Mouse (Mus musculus) heart, embryonic 14.5 days (tissue): ENCODE data around the gene Fanci. TPM values are rescaled to one million over a fixed set of nuclear protein-coding genes. Genes with fewer than 3 reads are reported as not detected.

ENCODE experiments used
- ATAC-seq: fragments of 200-750 bp; cut with Nextera tagmentation; 2 replicates; pipeline ENCODE4 v1.8.0; 2017; ENCODE audit warnings: low read depth, moderate TSS enrichment; ENCODE audit not compliant: insufficient number of reproducible peaks, insufficient read depth, low FRiP score
- H3K27ac ChIP-seq, 2 experiments: fragments of 200-500 bp in 1 of 2; fragments of 300-500 bp in 1 of 2; sonication (generic) in 1 of 2; replicated peaks in 1 of 2; 2 replicates each; pipeline ENCODE4 v1.5.1; 2012 to 2014; ENCODE audit warnings: low read depth in 2 of 2, low read length in 2 of 2, control low read depth in 1 of 2, mild to moderate bottlenecking in 1 of 2, mixed read lengths in 1 of 2; ENCODE audit not compliant: control insufficient read depth in 1 of 2, insufficient read depth in 1 of 2
- H3K27me3 ChIP-seq: fragments of 300-500 bp; sonication (generic); 2 replicates; pipeline ENCODE4 v1.6.1; 2014; ENCODE audit warnings: mild to moderate bottlenecking, low read length, control low read depth; ENCODE audit not compliant: control insufficient read depth, insufficient read depth
- H3K36me3 ChIP-seq: fragments of 300-500 bp; sonication (generic); 2 replicates; pipeline ENCODE4 v1.6.1; 2014; ENCODE audit warnings: mild to moderate bottlenecking, control low read depth, low read length, mixed read lengths; ENCODE audit not compliant: control insufficient read depth, insufficient read depth
- H3K4me1 ChIP-seq, 2 experiments: fragments of 200-500 bp in 1 of 2; fragments of 300-500 bp in 1 of 2; sonication (generic) in 1 of 2; 2 replicates each; pipeline ENCODE4 v1.6.1; 2012 to 2014; ENCODE audit warnings: low read length in 2 of 2, control low read depth in 1 of 2, mixed read lengths in 1 of 2; ENCODE audit not compliant: control insufficient read depth in 2 of 2, insufficient read depth in 2 of 2
- H3K4me2 ChIP-seq: fragments of 300-500 bp; sonication (generic); 2 replicates; pipeline ENCODE4 v1.6.1; 2014; ENCODE audit warnings: mild to moderate bottlenecking, low read length
- H3K4me3 ChIP-seq, 2 experiments: fragments of 200-500 bp in 1 of 2; fragments of 300-500 bp in 1 of 2; sonication (generic) in 1 of 2; 2 replicates each; pipeline ENCODE4 v1.5.1; 2012 to 2014; ENCODE audit warnings: low read length in 2 of 2, mild to moderate bottlenecking in 2 of 2, control low read depth in 1 of 2, low read depth in 1 of 2, moderate library complexity in 1 of 2; ENCODE audit not compliant: control insufficient read depth in 1 of 2, insufficient read depth in 1 of 2
- H3K9ac ChIP-seq: fragments of 300-500 bp; sonication (generic); 2 replicates; pipeline ENCODE4 v1.6.1; 2014; ENCODE audit warnings: mild to moderate bottlenecking, low read length
- H3K9me3 ChIP-seq: fragments of 300-500 bp; sonication (generic); 2 replicates; pipeline ENCODE4 v1.6.1; 2016; ENCODE audit warnings: low read length, control low read depth; ENCODE audit not compliant: control insufficient read depth
- WGBS: fragments of 180-500 bp; shearing (Covaris S2); extraction: QIAGEN DNeasy Blood & Tissue Kit; methylation state at CpG from one replicate; pipeline ENCODE4 v1.1.7; 2014; 5-methylcytosine and 5-hydroxymethylcytosine counted together
- polyA plus RNA-seq: library from polyadenylated mRNA; unstranded; fragments of >200 nt; fragmentation: Nextera tagmentation; extraction: Ambion mirVana; gene quantifications from 2 replicates; pipeline ENCODE4 v1.2.1, GENCODE M21; 2014

Fanci gene
- polyA plus RNA-seq, 1 experiment from 2014 or later = 9.2 TPM

DNA sequence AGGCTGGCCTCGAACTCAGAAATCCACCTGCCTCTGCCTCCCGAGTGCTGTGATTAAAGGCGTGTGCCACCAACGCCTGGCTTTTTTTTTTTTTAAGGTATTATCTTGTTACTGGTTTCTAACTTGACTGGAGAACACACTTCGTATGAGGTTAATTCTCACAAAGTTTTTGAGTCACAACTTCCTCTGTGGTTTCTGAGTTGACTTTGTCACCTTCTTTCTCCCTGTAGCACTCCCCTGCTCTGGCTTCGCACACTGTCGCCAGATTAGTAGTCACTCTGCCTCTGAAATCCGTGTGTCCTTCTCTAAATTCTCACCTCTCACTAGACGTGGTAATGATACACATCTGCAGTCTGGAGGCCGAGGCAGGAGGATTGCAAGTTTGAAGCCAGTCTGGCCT is 31.1 kb downstream of the Fanci start:
- H3K9me3 ChIP-seq = no peaks in the 10 kb centered on the region
- no peak for ATAC-seq
- WGBS = 87% methylated on average over 10 of the region's 10 CpGs

DNA sequence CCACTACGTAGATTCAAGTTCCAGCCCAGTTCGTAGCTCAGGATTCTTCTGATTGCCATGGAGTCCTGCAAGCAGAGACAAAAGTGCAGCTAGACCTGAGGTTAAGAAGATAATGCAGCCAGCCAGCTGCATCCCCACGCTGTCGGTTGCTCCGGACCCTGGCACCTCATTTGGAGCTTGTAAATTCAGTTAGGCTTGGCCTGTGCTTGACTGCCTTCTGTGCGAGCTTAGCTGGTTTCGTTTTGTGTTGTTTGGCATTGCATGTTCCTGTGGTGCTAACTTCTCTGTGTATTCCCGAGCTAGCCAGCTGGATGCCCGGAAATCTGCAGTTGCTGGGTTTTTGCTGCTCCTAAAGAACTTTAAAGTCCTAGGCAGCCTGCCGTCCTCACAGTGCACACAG is 34.1 kb downstream of the Fanci start:
- no peak overlapping the region for H3K4me2 ChIP-seq
- no peaks in the 10 kb centered on the region for H3K9me3 ChIP-seq
- no peak overlapping the region for H3K9ac ChIP-seq
- WGBS = 83% methylated on average over 10 of the region's 10 CpGs
- no peak for ATAC-seq
- H3K4me3 ChIP-seq = no peak overlapping the region
- 0 out of 4 replicates have a peak, but pooled peaks cover 0 to 6% of the 10 kb centered on the region in 2 experiments for H3K4me1 ChIP-seq
- H3K27me3 ChIP-seq = no peaks in the 10 kb centered on the region
- no peak overlapping the region for H3K27ac ChIP-seq
- 0 out of 2 replicates have a peak, but pooled peaks cover 3% of the 10 kb centered on the region for H3K36me3 ChIP-seq

More for the DNA sequence above, 31.1 kb downstream of the Fanci start:
- Histone ChIP-seq H3K4me2 (no peak overlapping the region), H3K27me3 (no peaks in the 10 kb centered on the region), H3K36me3 (0 out of 2 replicates have a peak, but pooled peaks cover 7% of the 10 kb centered on the region), H3K4me1 (no peaks in the 10 kb centered on the region), H3K4me3 (no peak overlapping the region), H3K9ac (no peak overlapping the region), H3K27ac (no peak overlapping the region)

DNA sequence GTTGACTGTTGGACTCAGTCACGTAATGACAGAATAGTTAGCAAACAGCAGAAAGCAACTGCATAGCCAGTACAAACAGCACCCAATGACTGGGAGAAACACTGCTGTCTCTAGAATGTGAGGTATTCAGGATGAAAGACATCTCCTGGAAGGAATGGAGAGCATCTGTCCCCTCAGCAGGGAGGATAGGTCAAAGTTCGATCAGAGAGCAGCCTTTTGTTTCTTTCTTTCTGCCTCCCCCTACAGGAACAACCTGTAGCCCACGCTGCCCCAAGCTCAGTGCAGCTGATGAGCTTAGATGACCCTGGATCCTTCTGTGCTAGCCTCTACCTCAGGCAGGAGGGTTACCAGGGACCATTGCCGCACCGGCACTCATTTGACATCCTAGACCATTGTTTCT is 36.5 kb downstream of the Fanci start:
- 59% methylated on average over 5 of the region's 5 CpGs for WGBS
- H3K4me3 ChIP-seq = no peak overlapping the region

DNA sequence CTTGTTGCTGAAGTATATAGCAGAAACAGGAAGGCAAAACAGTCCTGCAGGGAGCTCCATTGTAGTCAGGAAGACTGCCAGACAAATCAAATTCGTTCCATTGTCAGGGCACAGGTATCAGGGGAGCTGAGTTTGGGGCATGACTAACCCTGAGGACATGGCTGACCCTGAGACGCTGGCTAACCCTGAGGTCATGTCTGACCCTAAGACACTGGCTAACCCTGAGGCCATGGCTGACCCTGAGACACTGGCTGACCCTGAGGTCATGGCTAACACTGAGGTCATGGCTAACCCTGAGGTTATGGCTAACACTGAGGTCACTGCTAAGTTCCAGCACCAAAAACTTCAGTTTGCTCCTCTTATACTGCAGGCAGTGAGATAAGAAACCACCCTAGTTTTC is 48.3 kb downstream of the Fanci start:
- no peak overlapping the region for H3K4me2 ChIP-seq
- no peaks in the 10 kb centered on the region for H3K27me3 ChIP-seq
- peaks cover 22% of the 10 kb centered on the region for H3K36me3 ChIP-seq
- no peak overlapping the region for H3K9ac ChIP-seq
- WGBS = 81% methylated on average over 2 of the region's 2 CpGs
- no peaks in the 10 kb centered on the region for H3K9me3 ChIP-seq
- no peak for ATAC-seq
- no peaks in the 10 kb centered on the region for H3K4me1 ChIP-seq
- H3K27ac ChIP-seq = no peak overlapping the region
- H3K4me3 ChIP-seq = no peak overlapping the region

More for the DNA sequence above, 36.5 kb downstream of the Fanci start:
- no peak for ATAC-seq
- Histone ChIP-seq H3K4me2 (no peak overlapping the region), H3K9me3 (no peaks in the 10 kb centered on the region), H3K4me1 (0 out of 4 replicates have a peak, but pooled peaks cover 0 to 6% of the 10 kb centered on the region in 2 experiments), H3K9ac (no peak overlapping the region), H3K27ac (no peak overlapping the region), H3K27me3 (no peaks in the 10 kb centered on the region), H3K36me3 (0 out of 2 replicates have a peak, but pooled peaks cover 3% of the 10 kb centered on the region)

DNA sequence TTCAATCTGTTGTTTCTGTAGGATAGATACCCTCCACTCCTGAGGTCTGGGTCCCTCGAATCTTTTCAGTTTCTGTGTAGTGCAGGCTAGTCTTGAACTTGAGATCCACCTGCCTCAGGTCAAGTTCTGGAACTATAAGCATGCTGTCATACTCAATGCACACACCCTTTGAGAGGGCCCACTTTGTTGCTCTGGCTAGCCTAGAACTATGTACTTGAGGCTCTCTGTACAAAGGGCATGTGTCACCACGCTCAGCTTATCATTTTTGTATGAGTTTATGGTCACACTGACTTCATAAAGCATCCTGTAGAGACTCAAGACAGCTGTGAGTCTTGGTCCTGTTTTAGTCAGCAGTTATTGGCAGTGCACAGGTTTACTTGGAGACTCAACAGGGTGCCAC is 55.3 kb downstream of the Fanci start:
- no peak for ATAC-seq
- 84% methylated on average over 2 of the region's 2 CpGs for WGBS
- H3K9me3 ChIP-seq = no peaks in the 10 kb centered on the region
- no peak overlapping the region for H3K4me3 ChIP-seq
- H3K4me1 ChIP-seq = no peaks in the 10 kb centered on the region
- no peaks in the 10 kb centered on the region for H3K27me3 ChIP-seq
- H3K9ac ChIP-seq = no peak overlapping the region
- H3K36me3 ChIP-seq = peaks cover 82% of the 10 kb centered on the region
- H3K27ac ChIP-seq = no peak overlapping the region
- no peak overlapping the region for H3K4me2 ChIP-seq

DNA sequence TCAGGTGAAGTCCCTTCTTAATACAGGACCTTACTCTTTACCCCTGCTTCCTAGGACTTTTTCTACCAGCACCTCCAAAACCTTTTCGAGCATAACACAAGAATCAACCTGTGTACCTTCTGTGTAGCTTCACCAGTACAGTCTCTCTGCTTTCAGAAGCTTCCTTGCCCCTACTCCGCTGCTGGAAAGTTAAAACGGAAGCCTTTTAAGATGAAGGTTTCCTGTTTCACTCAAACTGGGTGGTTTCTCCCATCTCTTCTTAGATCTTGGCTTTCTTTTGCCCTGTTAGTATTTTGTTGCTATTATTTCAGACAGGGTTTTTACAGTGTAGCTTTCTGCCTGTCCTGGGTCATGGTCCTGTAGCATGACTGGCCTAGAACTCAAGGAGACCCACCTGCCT is 55.8 kb downstream of the Fanci start:
- no peak overlapping the region for H3K4me3 ChIP-seq
- H3K27me3 ChIP-seq = no peaks in the 10 kb centered on the region
- H3K36me3 ChIP-seq = peaks cover 86% of the 10 kb centered on the region
- H3K9me3 ChIP-seq = no peaks in the 10 kb centered on the region
- H3K4me1 ChIP-seq = no peaks in the 10 kb centered on the region
- H3K4me2 ChIP-seq = no peak overlapping the region
- no peak overlapping the region for H3K27ac ChIP-seq
- H3K9ac ChIP-seq = no peak overlapping the region
- ATAC-seq = no peak
- 94% methylated on average over 3 of the region's 3 CpGs for WGBS

DNA sequence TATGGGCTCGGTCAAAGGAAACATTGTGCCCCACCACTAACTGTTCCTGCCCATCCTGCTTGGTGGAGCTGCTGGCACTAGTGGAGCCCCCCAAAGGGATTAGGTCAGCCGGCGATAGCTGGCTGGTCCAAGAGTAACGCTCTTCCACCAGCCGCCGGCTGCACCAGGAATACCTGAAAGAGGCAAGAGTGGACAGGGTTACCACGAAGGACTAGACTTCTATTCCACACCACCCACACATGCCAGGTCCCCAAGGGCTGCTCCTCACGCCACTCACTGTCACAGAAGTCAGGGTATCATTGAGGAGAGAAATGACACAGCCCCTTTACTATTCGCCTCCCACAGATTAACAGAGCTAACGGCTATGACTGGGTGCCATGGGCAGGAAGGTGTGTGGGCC is 70.0 kb downstream of the Fanci start:
- WGBS = 91% methylated on average over 10 of the region's 10 CpGs

DNA sequence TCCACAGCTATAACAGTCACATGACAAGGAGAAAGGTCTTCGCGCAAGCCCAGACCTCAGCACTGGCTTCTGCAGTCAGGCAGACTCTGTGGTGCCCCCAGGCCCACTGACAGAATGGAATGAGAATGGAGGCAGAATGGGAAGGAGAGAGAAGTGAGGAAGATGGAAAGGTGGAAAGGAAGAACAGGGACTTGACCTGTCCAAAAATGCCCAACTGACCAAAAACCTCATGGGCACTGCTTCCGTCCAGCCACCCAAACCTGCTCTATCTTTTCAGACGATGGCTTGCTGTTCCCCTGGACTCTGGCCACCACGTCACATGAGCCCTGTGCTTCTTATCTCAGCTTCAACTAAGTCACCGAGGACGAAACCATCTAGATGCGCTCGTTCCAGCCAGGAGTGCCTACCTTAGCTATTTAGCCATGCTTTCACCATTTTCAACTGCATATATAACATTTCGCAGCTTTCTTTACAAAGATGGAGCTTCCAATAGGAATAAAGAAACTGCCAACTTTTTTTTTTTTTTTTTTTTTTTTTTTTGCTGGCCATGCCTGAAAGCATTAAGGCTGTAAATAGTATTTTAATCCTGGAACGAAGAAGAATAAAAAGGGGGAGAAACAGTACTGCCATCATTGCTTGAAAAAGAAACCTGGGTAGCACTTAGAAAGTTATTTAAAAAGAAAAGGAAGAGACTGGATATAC is 71.8 kb downstream of the Fanci start:
- H3K9ac ChIP-seq = no peak overlapping the region
- H3K4me3 ChIP-seq = no peak overlapping the region
- no peak for ATAC-seq
- 57% methylated on average over 11 of the region's 11 CpGs for WGBS
- peaks cover 14 to 25% of the 10 kb centered on the region in 2 experiments for H3K4me1 ChIP-seq
- H3K36me3 ChIP-seq = peaks cover 54% of the 10 kb centered on the region
- no peaks in the 10 kb centered on the region for H3K27me3 ChIP-seq
- no peak overlapping the region for H3K27ac ChIP-seq
- no peaks in the 10 kb centered on the region for H3K9me3 ChIP-seq
- H3K4me2 ChIP-seq = peak overlapping the region; percentile 84

More for the DNA sequence above, 70.0 kb downstream of the Fanci start:
- H3K4me3 ChIP-seq = no peak overlapping the region
- H3K4me2 ChIP-seq = no peak overlapping the region
- no peak overlapping the region for H3K27ac ChIP-seq
- peaks cover 14 to 22% of the 10 kb centered on the region in 2 experiments for H3K4me1 ChIP-seq
- peaks cover 72% of the 10 kb centered on the region for H3K36me3 ChIP-seq
- no peaks in the 10 kb centered on the region for H3K9me3 ChIP-seq
- no peak overlapping the region for H3K9ac ChIP-seq
- no peak for ATAC-seq
- no peaks in the 10 kb centered on the region for H3K27me3 ChIP-seq
